ENCODE assay signal across 21 mouse cellular contexts in the genomic region with DNA sequence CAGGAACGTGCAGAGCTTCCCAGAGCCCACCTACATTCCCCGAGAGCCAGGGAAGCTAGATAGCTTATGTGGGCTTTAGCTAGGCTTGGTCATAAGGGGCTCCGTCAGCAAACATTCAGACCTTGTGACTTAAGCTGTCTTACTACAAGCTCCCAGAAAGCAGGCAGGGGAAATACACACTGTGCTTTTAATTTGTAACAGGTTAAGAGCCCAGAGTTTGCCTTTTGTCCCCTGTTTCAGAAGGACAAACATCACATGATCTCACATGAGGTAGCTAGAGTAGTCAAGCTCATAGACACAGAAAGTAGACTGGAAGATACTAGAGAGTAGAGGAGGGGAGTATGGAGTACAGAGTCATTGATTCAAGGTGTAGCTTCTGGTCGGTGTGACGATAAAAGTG. TPM values are rescaled to one million over a fixed set of nuclear protein-coding genes. Genes with fewer than 3 reads are reported as not detected.
DNase-seq lines count a peak whose midpoint lies in the region; ATAC-seq and TF ChIP-seq lines count a peak whose summit lies in the region.
"Had no signal": no experiment of that assay in that cellular context is flagged by ENCODE, and none has a peak within 500 bp of the region (broad histone marks: within the 10 kb centered on the region; RNA-seq: fewer than 3 reads in every experiment).

No protein-coding gene starts in this region.

- no peak overlapping the region for H3K4me2 ChIP-seq in intestine, embryonic 15.5 days (replicated peaks)
- H3K4me2 ChIP-seq in liver, postnatal 0 days (ENCODE audit: low read depth, low read length) = peak overlapping the region; percentile 53
- H3K4me2 ChIP-seq: embryonic facial prominence, embryonic 12.5 days; heart, embryonic 15.5 days; midbrain, embryonic 15.5 days had no signal

- H3K9me3 ChIP-seq in intestine, embryonic 15.5 days = no peaks in the 10 kb centered on the region
- H3K9me3 ChIP-seq in liver, postnatal 0 days (ENCODE audit: low read length) = no peaks in the 10 kb centered on the region
- H3K9me3 ChIP-seq: embryonic facial prominence, embryonic 12.5 days; heart, embryonic 15.5 days; midbrain, embryonic 15.5 days had no signal

- H3K27ac ChIP-seq in intestine, embryonic 15.5 days = no peak overlapping the region
- peak overlapping the region; percentile 96 for H3K27ac ChIP-seq in kidney, adult 2 months (ENCODE audit: insufficient read depth, low read depth, low read length)
- H3K27ac ChIP-seq in liver, postnatal 0 days (ENCODE audit: low read depth) = peak overlapping the region; percentile 82
- H3K27ac ChIP-seq: embryonic facial prominence, embryonic 12.5 days; heart, adult 2 months; heart, embryonic 15.5 days; hindbrain, postnatal 0 days; midbrain, embryonic 15.5 days had no signal

- H3K27me3 ChIP-seq in intestine, embryonic 15.5 days (replicated peaks) = no peaks in the 10 kb centered on the region
- no peaks in the 10 kb centered on the region for H3K27me3 ChIP-seq in kidney, adult 2 months (replicated peaks; ENCODE audit: control insufficient read depth, insufficient read depth, low read length)
- H3K27me3 ChIP-seq in liver, postnatal 0 days (ENCODE audit: insufficient read depth, low read length) = no peaks in the 10 kb centered on the region
- H3K27me3 ChIP-seq: embryonic facial prominence, embryonic 12.5 days; heart, embryonic 15.5 days; midbrain, embryonic 15.5 days had no signal

- H3K9ac ChIP-seq in intestine, embryonic 15.5 days = no peak overlapping the region
- H3K9ac ChIP-seq in liver, postnatal 0 days (replicated peaks) = peak overlapping the region; percentile 42; the same call in 1 of the 2 replicates
- H3K9ac ChIP-seq: embryonic facial prominence, embryonic 12.5 days; heart, embryonic 15.5 days; midbrain, embryonic 15.5 days had no signal

- no peaks in the 10 kb centered on the region for H3K4me1 ChIP-seq in intestine, embryonic 15.5 days (replicated peaks)
- peaks cover 11% of the 10 kb centered on the region; the same call in 1 of the 2 replicates for H3K4me1 ChIP-seq in kidney, adult 2 months (ENCODE audit: control insufficient read depth, insufficient read depth, low read length)
- H3K4me1 ChIP-seq in liver, postnatal 0 days (ENCODE audit: insufficient read depth) = peaks cover 4% of the 10 kb centered on the region; the same call in 1 of the 2 replicates
- H3K4me1 ChIP-seq: embryonic facial prominence, embryonic 12.5 days; heart, embryonic 15.5 days; midbrain, embryonic 15.5 days had no signal

- DNase-seq in kidney, adult 2 months = peak; percentile 93
- DNase-seq in kidney, postnatal 25 days = peak; percentile 67 to 81
- DNase-seq in liver, postnatal 0 days = no peak
- no peak for DNase-seq in spleen, adult 18-20 months
- no peak for DNase-seq in thymus, postnatal 14 days
- DNase-seq in cerebellum, adult 11-12 months = no peak
- DNase-seq: adrenal gland, adult 8-10 months; B cell, adult 2 months; cerebellum, adult 11 months; gastrocnemius, postnatal 14 days; heart, adult 2 months; left cerebral cortex, postnatal 4 days; lung, adult 2 months; thymus, postnatal 36 days had no signal

- 62% methylated on average over 5 of the region's 5 CpGs for WGBS in intestine, embryonic 15.5 days
- WGBS in kidney, adult 2 months = 45% methylated on average over 5 of the region's 5 CpGs
- WGBS in liver, postnatal 0 days (ENCODE audit: insufficient replicate concordance) = 55% methylated on average over 5 of the region's 5 CpGs

- peak; percentile 65; the same call in 1 of the 2 replicates for ATAC-seq in intestine, embryonic 15.5 days
- ATAC-seq in liver, postnatal 0 days = peak; percentile 87
- ATAC-seq: hindbrain, postnatal 0 days; midbrain, embryonic 15.5 days had no signal

- TF ChIP-seq EP300 in liver, postnatal 0 days (IDR thresholded peaks at IDR 0.05; ENCODE audit: low read depth) = no peak

- H3K36me3 ChIP-seq in intestine, embryonic 15.5 days = no peaks in the 10 kb centered on the region
- no peaks in the 10 kb centered on the region for H3K36me3 ChIP-seq in kidney, adult 2 months (ENCODE audit: control insufficient read depth, insufficient read depth, low read length)
- no peaks in the 10 kb centered on the region for H3K36me3 ChIP-seq in liver, postnatal 0 days (replicated peaks; ENCODE audit: insufficient read depth, low read length)
- H3K36me3 ChIP-seq: embryonic facial prominence, embryonic 12.5 days; heart, embryonic 15.5 days; midbrain, embryonic 15.5 days had no signal

- TF ChIP-seq CTCF in kidney, adult 2 months (conservative IDR thresholded peaks at IDR 0.05; ENCODE audit: insufficient read depth, insufficient read length, low read depth, low read length) = no peak
- TF ChIP-seq CTCF in liver, postnatal 0 days (IDR thresholded peaks at IDR 0.05; ENCODE audit: low read depth) = no peak

- no peak overlapping the region for H3K4me3 ChIP-seq in intestine, embryonic 15.5 days (replicated peaks)
- H3K4me3 ChIP-seq in kidney, adult 2 months (ENCODE audit: insufficient read depth, low read depth, low read length) = no peak overlapping the region
- no peak overlapping the region for H3K4me3 ChIP-seq in liver, postnatal 0 days (ENCODE audit: low read depth, low read length)
- H3K4me3 ChIP-seq: embryonic facial prominence, embryonic 12.5 days; heart, adult 2 months; heart, embryonic 15.5 days; midbrain, embryonic 15.5 days had no signal

- TF ChIP-seq POLR2A in kidney, adult 2 months (IDR thresholded peaks at IDR 0.05; ENCODE audit: low read depth, low read length) = no peak

RNA-seq across cellular contexts. Expression of gene Evi5, which starts 5.8 kb away (rescaled TPM):
- 60.1 and 66.3 TPM in 2 replicates for polyA plus RNA-seq in intestine, embryonic 15.5 days (2015; fragmentation: Nextera tagmentation; extraction: Ambion mirVana)
- 37.3 and 39.0 TPM in 2 replicates for polyA plus RNA-seq in kidney, adult 2 months (2012; rRNA removed)
- polyA plus RNA-seq in liver, postnatal 0 days (2015; fragmentation: Nextera tagmentation; extraction: Ambion mirVana) = 68.4 and 73.5 TPM in 2 replicates

RNA-seq across cellular contexts. Expression of gene Rpl5, which starts 19.6 kb away (rescaled TPM):
- polyA plus RNA-seq in intestine, embryonic 15.5 days (2015; fragmentation: Nextera tagmentation; extraction: Ambion mirVana) = 75.2 and 78.0 TPM in 2 replicates
- polyA plus RNA-seq in kidney, adult 2 months (2012; rRNA removed) = 16.3 and 21.5 TPM in 2 replicates
- polyA plus RNA-seq in liver, postnatal 0 days (2015; fragmentation: Nextera tagmentation; extraction: Ambion mirVana) = 20.2 TPM in 2 replicates

RNA-seq across cellular contexts. Expression of gene Ube2d2b, which starts 50.8 kb away (rescaled TPM):
- 0.10 TPM in 1 of 2 replicates, not detected in the other for polyA plus RNA-seq in intestine, embryonic 15.5 days (2015; fragmentation: Nextera tagmentation; extraction: Ambion mirVana)
- 0.08 TPM in 1 of 2 replicates, not detected in the other for polyA plus RNA-seq in kidney, adult 2 months (2012; rRNA removed)
- polyA plus RNA-seq in liver, postnatal 0 days (2015; fragmentation: Nextera tagmentation; extraction: Ambion mirVana) = 0.19 and 0.20 TPM in 2 replicates
- polyA plus RNA-seq: brain, embryonic 14.5 days; lung, adult 2 months; small intestine, adult 2 months had no signal

Comparison
In these comparisons a context has a peak if more than half of its experiments do, and no peak if none do; other contexts are left out.
1. DNase-seq: peak in kidney, adult 2 months (single experiment) and kidney, postnatal 25 days (2 of 2); none in liver, postnatal 0 days (single experiment), spleen, adult 18-20 months (0 of 2), thymus, postnatal 14 days (single experiment) and cerebellum, adult 11-12 months (single experiment).